Mouse (Mus musculus) frontal cortex, adult (tissue): ENCODE results near the gene Vgll4.

Experiments
- ATAC-seq: cut with Nextera tagmentation; 2 replicates; pipeline ENCODE4 v1.9.2; 2017; ENCODE audit warnings: mild to moderate bottlenecking, moderate library complexity, mixed read lengths; ENCODE audit not compliant: low TSS enrichment

The Vgll4 gene

GRCm38 (mm10) chr6:114871010-114871660, 98.7 kb downstream of the Vgll4 start:
- no peak for ATAC-seq

GRCm38 (mm10) chr6:114869501-114870076, 100.2 kb downstream of the Vgll4 start:
- no peak for ATAC-seq

- ATAC-seq = no peak
These were observed 101.1 kb downstream of the Vgll4 start for GRCm38 (mm10) chr6:114868656-114869055.

- no peak for ATAC-seq
These were observed 103.2 kb downstream of the Vgll4 start for GRCm38 (mm10) chr6:114866619-114867018.

GRCm38 (mm10) chr6:114866078-114866477, 103.7 kb downstream of the Vgll4 start:
- ATAC-seq = peak; percentile 65

GRCm38 (mm10) chr6:114864421-114864820, 105.4 kb downstream of the Vgll4 start:
- no peak for ATAC-seq

GRCm38 (mm10) chr6:114863501-114863900, 106.3 kb downstream of the Vgll4 start:
- ATAC-seq = no peak

- ATAC-seq = no peak
These were observed 107.7 kb downstream of the Vgll4 start for GRCm38 (mm10) chr6:114862046-114862445.

GRCm38 (mm10) chr6:114861591-114861990, 108.2 kb downstream of the Vgll4 start:
- peak; percentile 13; the same call in 1 of the 2 replicates for ATAC-seq

- ATAC-seq = peak; percentile 70
These were observed 108.9 kb downstream of the Vgll4 start for GRCm38 (mm10) chr6:114860677-114861568.

- no peak for ATAC-seq
These were observed 111.1 kb downstream of the Vgll4 start for GRCm38 (mm10) chr6:114858722-114859053.

- ATAC-seq = peak; percentile 32; the same call in 1 of the 2 replicates
These were observed 111.6 kb downstream of the Vgll4 start for GRCm38 (mm10) chr6:114857996-114858721.

GRCm38 (mm10) chr6:114856501-114856900, 113.3 kb downstream of the Vgll4 start:
- ATAC-seq = no peak

GRCm38 (mm10) chr6:114855644-114856043, 114.2 kb downstream of the Vgll4 start:
- no peak for ATAC-seq

- peak; percentile 38 for ATAC-seq
These were observed 115.4 kb downstream of the Vgll4 start for GRCm38 (mm10) chr6:114854368-114854767.

- ATAC-seq = no peak
These were observed 117.1 kb downstream of the Vgll4 start for GRCm38 (mm10) chr6:114852739-114853138.

GRCm38 (mm10) chr6:114851688-114852087, 118.1 kb downstream of the Vgll4 start:
- no peak for ATAC-seq

GRCm38 (mm10) chr6:114849787-114850186, 120.0 kb downstream of the Vgll4 start:
- no peak for ATAC-seq

GRCm38 (mm10) chr6:114848761-114849160, 121.0 kb downstream of the Vgll4 start:
- ATAC-seq = no peak

- no peak for ATAC-seq
These were observed 122.1 kb downstream of the Vgll4 start for GRCm38 (mm10) chr6:114847582-114848174.

- 0 out of 2 replicates have a peak, but pooled peaks have one; percentile 36 for ATAC-seq
These were observed 123.5 kb downstream of the Vgll4 start for GRCm38 (mm10) chr6:114846153-114846772.
